Mouse (Mus musculus): ENCODE results near the gene Dok5. TPM values are rescaled to one million over a fixed set of nuclear protein-coding genes. Genes with fewer than 3 reads are reported as not detected.

The Dok5 gene
- polyA plus RNA-seq, 1 experiment from 2014 or later, result 0.37 TPM

Other genes starting within 250 kb of the Dok5 start
- 21.9 and 29.2 TPM in 2 replicates for gene Pfdn4, start 235.4 kb upstream of the Dok5 start, polyA plus RNA-seq (2015; fragmentation: Nextera tagmentation; extraction: Ambion mirVana)
- gene Cyp24a1, start 234.7 kb upstream of the Dok5 start, polyA plus RNA-seq (2015; fragmentation: Nextera tagmentation; extraction: Ambion mirVana), result not detected in 2 replicates
- not detected in 2 replicates for gene 4930470P17Rik, start 129.8 kb upstream of the Dok5 start, polyA plus RNA-seq (2015; fragmentation: Nextera tagmentation; extraction: Ambion mirVana)

Data from liver, embryonic 15.5 days (tissue).